Mouse (Mus musculus) MEL (cell line): ENCODE measurements around the gene Naa20. TPM values are rescaled to one million over a fixed set of nuclear protein-coding genes. Genes with fewer than 3 reads are reported as not detected.

Experiments
- DNase-seq: peaks from one replicate; pipeline ENCODE4 v3.0.0; 2011; ENCODE audit warnings: low read depth, low spot score
- H3K27ac ChIP-seq: 2 replicates; pipeline ENCODE4 v1.5.1; 2012; ENCODE audit warnings: low read depth, mild to moderate bottlenecking, control low read depth, low read length, moderate library complexity; ENCODE audit not compliant: control insufficient read depth
- H3K27me3 ChIP-seq, 2 experiments: fragments of 150-350 bp in 1 of 2; sonication (generic) in 1 of 2; 2 replicates each; pipeline ENCODE4 v1.6.1; 2012; ENCODE audit warnings: low read length in 2 of 2, mild to moderate bottlenecking in 2 of 2, improper control_type of control experiment in 1 of 2, moderate library complexity in 1 of 2; ENCODE audit not compliant: insufficient read depth in 2 of 2, control insufficient read depth in 1 of 2
- H3K36me3 ChIP-seq, 2 experiments: 2 replicates each; pipeline ENCODE4 v1.6.1; 2012 to 2014; ENCODE audit warnings: low read length in 2 of 2, improper control_type of control experiment in 1 of 2, inconsistent platforms in 1 of 2, mild to moderate bottlenecking in 1 of 2; ENCODE audit not compliant: insufficient read depth in 2 of 2, control insufficient read depth in 1 of 2
- H3K4me1 ChIP-seq, 2 experiments: fragments of 150-350 bp in 1 of 2; sonication (generic) in 1 of 2; 2 replicates each; pipeline ENCODE4 v1.6.1; 2012; ENCODE audit warnings: low read length in 2 of 2, improper control_type of control experiment in 1 of 2, mild to moderate bottlenecking in 1 of 2; ENCODE audit not compliant: insufficient read depth in 2 of 2, control insufficient read depth in 1 of 2
- H3K4me3 ChIP-seq, 2 experiments: fragments of 150-350 bp in 1 of 2; sonication (generic) in 1 of 2; 2 replicates each; pipeline ENCODE4 v1.5.1; 2012; ENCODE audit warnings: low read depth in 2 of 2, low read length in 2 of 2, mild to moderate bottlenecking in 2 of 2, moderate library complexity in 2 of 2, control low read depth in 1 of 2, improper control_type of control experiment in 1 of 2; ENCODE audit not compliant: control insufficient read depth in 1 of 2, insufficient read depth in 1 of 2
- H3K79me2 ChIP-seq: 2 replicates; pipeline ENCODE4 v1.6.1; 2012; ENCODE audit warnings: mild to moderate bottlenecking, low read length, moderate library complexity; ENCODE audit not compliant: control insufficient read depth, poor library complexity, insufficient read depth
- H3K9ac ChIP-seq: 2 replicates; pipeline ENCODE4 v1.6.1; 2012; ENCODE audit warnings: low read depth, mild to moderate bottlenecking, control low read depth, low read length, moderate library complexity; ENCODE audit not compliant: control insufficient read depth, poor library complexity, severe bottlenecking
- H3K9me3 ChIP-seq: fragments of 150-350 bp; sonication (generic); replicated peaks from 2 replicates; pipeline ENCODE4 v1.6.1; 2012; ENCODE audit warnings: mild to moderate bottlenecking, low read length, improper control_type of control experiment, moderate library complexity; ENCODE audit not compliant: insufficient read depth
- CTCF ChIP-seq, 3 experiments: IDR thresholded peaks in 2 of 3; conservative IDR thresholded peaks in 1 of 3; 2 replicates each; pipeline ENCODE4 v1.5.1; 2011 to 2012; ENCODE audit warnings: low read length in 3 of 3, low read depth in 2 of 3, mild to moderate bottlenecking in 2 of 3, improper control_type of control experiment in 1 of 3, inconsistent platforms in 1 of 3, mixed read lengths in 1 of 3, moderate library complexity in 1 of 3; ENCODE audit not compliant: control insufficient read depth in 1 of 3, insufficient read depth in 1 of 3, poor library complexity in 1 of 3, severe bottlenecking in 1 of 3
- E2F4 ChIP-seq: IDR thresholded peaks from 2 replicates; pipeline ENCODE4 v1.6.1; 2011; ENCODE audit warnings: low read depth, low read length, improper control_type of control experiment, borderline replicate concordance
- ETS1 ChIP-seq: IDR thresholded peaks from 2 replicates; pipeline ENCODE4 v1.6.1; 2012; ENCODE audit warnings: low read depth, mild to moderate bottlenecking, inconsistent platforms, low read length, improper control_type of control experiment, moderate library complexity
- KAT2A ChIP-seq: conservative IDR thresholded peaks from 2 replicates; pipeline ENCODE4 v1.6.1; 2012; ENCODE audit warnings: low read depth, low read length, improper control_type of control experiment, inconsistent platforms
- MAX ChIP-seq: IDR thresholded peaks from 2 replicates; pipeline ENCODE4 v1.6.1; 2011; ENCODE audit warnings: low read length, improper control_type of control experiment
- MEF2A ChIP-seq: IDR thresholded peaks from 2 replicates; pipeline ENCODE4 v1.6.1; 2014; ENCODE audit warnings: low read depth, mild to moderate bottlenecking, inconsistent platforms, low read length, improper control_type of control experiment; ENCODE audit not compliant: poor library complexity, insufficient replicate concordance, severe bottlenecking; ENCODE audit errors: extremely low read depth
- MXI1 ChIP-seq: IDR thresholded peaks from 2 replicates; pipeline ENCODE4 v1.6.1; 2011; ENCODE audit warnings: mild to moderate bottlenecking, low read depth, low read length, improper control_type of control experiment
- MYC ChIP-seq: IDR thresholded peaks from 2 replicates; pipeline ENCODE4 v1.6.1; 2011; ENCODE audit warnings: low read depth, mild to moderate bottlenecking, low read length, improper control_type of control experiment, moderate library complexity
- POLR2AphosphoS5 ChIP-seq: IDR thresholded peaks from 2 replicates; pipeline ENCODE4 v1.6.1; 2012; ENCODE audit warnings: low read depth, borderline replicate concordance, mild to moderate bottlenecking, inconsistent platforms, low read length, moderate library complexity, mixed read lengths
- RAD21 ChIP-seq: IDR thresholded peaks from 2 replicates; pipeline ENCODE4 v1.6.1; 2011; ENCODE audit warnings: mild to moderate bottlenecking, low read depth, low read length, improper control_type of control experiment
- SMC3 ChIP-seq: IDR thresholded peaks from 2 replicates; pipeline ENCODE4 v1.6.1; 2011; ENCODE audit warnings: low read depth, low read length, improper control_type of control experiment
- TBP ChIP-seq: IDR thresholded peaks from 2 replicates; pipeline ENCODE4 v1.8.0; 2011; ENCODE audit warnings: low read depth, low read length, improper control_type of control experiment
- UBTF ChIP-seq: IDR thresholded peaks from 2 replicates; pipeline ENCODE4 v1.6.1; 2012; ENCODE audit warnings: low read depth, mild to moderate bottlenecking, inconsistent platforms, low read length, improper control_type of control experiment, moderate library complexity, borderline replicate concordance; ENCODE audit not compliant: insufficient read depth
- USF1 ChIP-seq: IDR thresholded peaks from 2 replicates; pipeline ENCODE4 v1.6.1; 2014; ENCODE audit warnings: low read depth, mild to moderate bottlenecking, inconsistent platforms, low read length, improper control_type of control experiment, moderate library complexity
- ZC3H11A ChIP-seq: IDR thresholded peaks from 2 replicates; pipeline ENCODE4 v1.6.1; 2012; ENCODE audit warnings: low read depth, mild to moderate bottlenecking, inconsistent platforms, low read length, improper control_type of control experiment
- ZKSCAN1 ChIP-seq: IDR thresholded peaks from 2 replicates; pipeline ENCODE4 v1.6.1; 2012; ENCODE audit warnings: low read depth, mild to moderate bottlenecking, inconsistent platforms, low read length, improper control_type of control experiment, moderate library complexity
- ZMIZ1 ChIP-seq: IDR thresholded peaks from 2 replicates; pipeline ENCODE4 v1.6.1; 2012; ENCODE audit warnings: low read depth, mild to moderate bottlenecking, inconsistent platforms, low read length, improper control_type of control experiment, moderate library complexity
- polyA plus RNA-seq, 2 experiments: library from polyadenylated mRNA; stranded (reverse) in 1 of 2; unstranded in 1 of 2; fragments of >175 nt in 1 of 2; fragments of >200 nt in 1 of 2; gene quantifications; 2 replicates each; pipeline versions ENCODE4 v1.2.1 to v1.2.4; 2012; ENCODE audit warnings: low replicate concordance in 2 of 2, low read depth in 1 of 2; ENCODE audit not compliant: insufficient read length in 2 of 2, insufficient read depth in 1 of 2, missing spikeins in 1 of 2
- total RNA-seq: library from RNA; depleted of rRNA; stranded (reverse); fragments of 300-350 nt; gene quantifications from 2 replicates; pipeline ENCODE4 v1.2.3, GENCODE M21; 2012

Naa20 gene
- total and polyA plus RNA-seq, 3 experiments, result 86.3 to 88.1 TPM; not detected in 1

- Histone ChIP-seq H3K9me3 (no peaks in the 10 kb centered on the region), H3K36me3 (no peaks in the 10 kb centered on the region), H3K9ac (no peak overlapping the region), H3K79me2 (no peaks in the 10 kb centered on the region), H3K4me3 (no peak overlapping the region), H3K27me3 (no peaks in the 10 kb centered on the region; a peak in 1 of 4 replicates), H3K27ac (no peak overlapping the region), H3K4me1 (no peaks in the 10 kb centered on the region)
- TF ChIP-seq CTCF (IDR thresholded peaks at IDR 0.05 in 2 of 3, conservative IDR thresholded peaks at IDR 0.05 in 1 of 3; ENCODE audit: control insufficient read depth in 1 of 3, insufficient read depth in 1 of 3, low read depth in 2 of 3, low read length in 3 of 3, poor library complexity in 1 of 3, severe bottlenecking in 1 of 3), result no peak
- no peak for TF ChIP-seq SMC3
- TF ChIP-seq MEF2A, result no peak
- DNase-seq, result no peak
Measured at GRCm38 (mm10) chr2:145881932-145882331, 20.0 kb upstream of the Naa20 start.

DNA sequence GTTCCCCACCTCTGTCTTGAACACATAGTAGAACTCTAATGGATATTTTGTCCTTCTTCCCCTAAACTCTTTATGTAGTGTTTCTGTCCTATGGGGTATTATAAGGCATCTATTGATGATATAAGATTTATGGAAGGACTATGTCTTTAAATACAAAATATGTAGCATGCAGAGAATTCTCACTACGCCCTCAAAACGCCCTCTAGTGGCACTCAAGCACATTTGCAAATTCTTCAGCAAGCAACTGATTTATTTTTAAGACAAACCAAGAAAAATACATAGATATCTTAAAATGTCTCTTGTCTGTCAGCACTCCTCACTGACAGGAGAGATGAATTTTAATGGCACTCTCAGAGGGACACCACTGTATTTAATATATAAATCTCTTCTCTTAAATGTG lies 19.5 kb upstream of the Naa20 start:
- H3K27ac ChIP-seq, result no peak overlapping the region
- no peaks in the 10 kb centered on the region; a peak in 1 of 4 replicates for H3K27me3 ChIP-seq
- H3K79me2 ChIP-seq, result no peaks in the 10 kb centered on the region
- H3K9ac ChIP-seq, result no peak overlapping the region
- no peaks in the 10 kb centered on the region for H3K36me3 ChIP-seq
- H3K4me1 ChIP-seq, result no peaks in the 10 kb centered on the region
- no peak for TF ChIP-seq ZMIZ1
- peak; percentile 9 for TF ChIP-seq RAD21
- peak; percentile 19; the same call in 1 of the 2 replicates for TF ChIP-seq SMC3
- TF ChIP-seq USF1, result no peak
- TF ChIP-seq TBP, result no peak
- no peak for TF ChIP-seq E2F4
- TF ChIP-seq CTCF (IDR thresholded peaks at IDR 0.05 in 2 of 3, conservative IDR thresholded peaks at IDR 0.05 in 1 of 3; ENCODE audit: control insufficient read depth in 1 of 3, insufficient read depth in 1 of 3, low read depth in 2 of 3, low read length in 3 of 3, poor library complexity in 1 of 3, severe bottlenecking in 1 of 3), result peak in 1 of 3 experiments; percentile 41; a peak in 3 of 6 replicates
- TF ChIP-seq ZC3H11A, result no peak
- TF ChIP-seq MYC, result no peak
- DNase-seq, result no peak
- no peaks in the 10 kb centered on the region for H3K9me3 ChIP-seq
- no peak overlapping the region for H3K4me3 ChIP-seq

DNA sequence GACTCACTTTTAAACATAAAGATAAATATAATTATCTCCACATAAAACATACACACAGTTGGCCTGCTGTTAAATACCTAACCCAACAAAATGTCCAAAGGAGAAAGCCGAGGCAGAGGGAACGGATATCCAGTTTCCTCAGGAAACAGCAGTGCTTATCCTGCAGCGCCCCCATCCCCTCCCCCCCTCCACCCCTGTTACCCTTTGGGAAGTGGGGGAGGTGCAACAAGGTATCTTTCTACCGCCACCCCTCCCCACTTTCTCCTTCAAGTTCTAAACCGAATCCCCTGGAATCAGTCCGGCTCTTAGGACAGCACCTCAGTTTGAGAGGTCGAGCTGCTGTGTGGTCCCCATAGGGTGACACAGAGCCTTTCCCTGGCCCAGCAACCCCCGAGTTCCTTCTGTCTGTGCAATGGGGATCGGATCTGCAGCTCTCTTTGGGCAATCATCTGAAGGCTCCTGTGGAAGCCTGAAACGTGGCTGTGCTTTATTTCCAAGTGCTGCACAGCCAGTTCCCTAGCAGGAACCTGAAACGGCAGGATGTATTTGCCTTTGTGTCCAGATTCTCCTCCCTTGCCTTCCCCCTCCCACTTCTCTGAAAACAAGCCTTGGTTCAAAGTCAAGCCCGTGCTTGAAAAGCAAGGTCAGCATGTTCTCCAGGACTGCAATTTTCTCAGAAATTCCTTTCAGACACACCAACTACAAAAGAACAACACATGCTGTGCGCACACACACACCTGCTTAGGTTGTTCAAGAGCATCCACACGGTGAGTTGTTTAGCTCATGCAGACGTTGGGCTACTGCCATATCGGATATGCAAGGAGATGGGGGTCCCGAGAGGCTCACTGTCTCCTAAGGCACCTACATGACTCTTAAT lies 17.6 kb upstream of the Naa20 start:
- no peak for DNase-seq
- no peaks in the 10 kb centered on the region for H3K36me3 ChIP-seq
- no peak overlapping the region for H3K9ac ChIP-seq
- no peak overlapping the region for H3K4me3 ChIP-seq
- H3K27me3 ChIP-seq, result no peaks in the 10 kb centered on the region; a peak in 1 of 4 replicates
- TF ChIP-seq ZMIZ1 (no peak), ZC3H11A (no peak), ZKSCAN1 (no peak), POLR2AphosphoS5 (no peak), ETS1 (no peak), MYC (no peak), CTCF (IDR thresholded peaks at IDR 0.05 in 2 of 3, conservative IDR thresholded peaks at IDR 0.05 in 1 of 3; ENCODE audit: control insufficient read depth in 1 of 3, insufficient read depth in 1 of 3, low read depth in 2 of 3, low read length in 3 of 3, poor library complexity in 1 of 3, severe bottlenecking in 1 of 3) (no peak), KAT2A (no peak), MAX (no peak), MXI1 (no peak), UBTF (no peak)
- H3K27ac ChIP-seq, result no peak overlapping the region
- no peaks in the 10 kb centered on the region for H3K4me1 ChIP-seq
- H3K9me3 ChIP-seq, result no peaks in the 10 kb centered on the region
- no peaks in the 10 kb centered on the region for H3K79me2 ChIP-seq
